Mouse (Mus musculus) small intestine, adult 2 months (tissue): ENCODE results near the gene Extl1. TPM values are rescaled to one million over a fixed set of nuclear protein-coding genes. Genes with fewer than 3 reads are reported as not detected.
A peak's percentile ranks its signal among the peaks of the same experiment; 100 is the strongest.

Experiments used
- H3K27ac ChIP-seq: fragments of 200-500 bp; 2 replicates; pipeline ENCODE4 v1.5.1; 2012; ENCODE audit warnings: low read depth, low read length, control low read depth, inconsistent platforms; ENCODE audit not compliant: insufficient read depth
- H3K27me3 ChIP-seq: fragments of 200-500 bp; 2 replicates; pipeline ENCODE4 v1.6.1; 2012; ENCODE audit warnings: mild to moderate bottlenecking, moderate library complexity, low read length, inconsistent platforms; ENCODE audit not compliant: control insufficient read depth, insufficient read depth
- H3K36me3 ChIP-seq: fragments of 200-500 bp; 2 replicates; pipeline ENCODE4 v1.6.1; 2012; ENCODE audit warnings: mild to moderate bottlenecking, low read length, control low read depth, inconsistent platforms; ENCODE audit not compliant: control insufficient read depth, insufficient read depth
- H3K4me1 ChIP-seq: fragments of 200-500 bp; 2 replicates; pipeline ENCODE4 v1.6.1; 2012; ENCODE audit warnings: low read length, inconsistent platforms, mixed read lengths; ENCODE audit not compliant: control insufficient read depth, insufficient read depth, insufficient read length
- H3K4me3 ChIP-seq: fragments of 200-500 bp; 2 replicates; pipeline ENCODE4 v1.5.1; 2012; ENCODE audit warnings: low read depth, mild to moderate bottlenecking, control low read depth, inconsistent platforms, low read length, moderate library complexity
- CTCF ChIP-seq: fragments of 200-500 bp; IDR thresholded peaks from 2 replicates; pipeline ENCODE4 v1.5.1; 2012; ENCODE audit warnings: low read depth, mild to moderate bottlenecking, control low read depth, inconsistent platforms, low read length, moderate library complexity, mixed read lengths; ENCODE audit not compliant: insufficient replicate concordance, insufficient read length; ENCODE audit errors: extremely low read depth
- POLR2A ChIP-seq: fragments of 200-500 bp; IDR thresholded peaks from 2 replicates; pipeline ENCODE4 v1.6.1; 2012; ENCODE audit warnings: low read depth, mild to moderate bottlenecking, control low read depth, inconsistent platforms, low read length, moderate library complexity
- WGBS: fragments of 180-500 bp; shearing (Covaris S2); methylation state at CpG from one replicate; pipeline ENCODE4 v1.1.7; 2018; 5-methylcytosine and 5-hydroxymethylcytosine counted together
- polyA plus RNA-seq: library from polyadenylated mRNA; depleted of rRNA; stranded (reverse); fragments of >200 nt; gene quantifications from 2 replicates; pipeline ENCODE4 v1.2.3, GENCODE M21; 2012

The Extl1 gene
- polyA plus RNA-seq, 1 experiment: 1.5 TPM

GRCm38 (mm10) chr4:134416177-134416576, 32.5 kb upstream of the Extl1 start:
- H3K4me1 ChIP-seq: no peaks in the 10 kb centered on the region
- 84% methylated on average over 17 of the region's 17 CpGs for WGBS
- no peak overlapping the region for H3K27ac ChIP-seq

GRCm38 (mm10) chr4:134409286-134409685, 25.6 kb upstream of the Extl1 start:
- H3K36me3 ChIP-seq: peaks cover 47% of the 10 kb centered on the region
- H3K27me3 ChIP-seq: no peaks in the 10 kb centered on the region
- H3K27ac ChIP-seq: no peak overlapping the region
- WGBS: 81% methylated on average over 5 of the region's 5 CpGs
- no peak overlapping the region for H3K4me3 ChIP-seq
- TF ChIP-seq POLR2A (no peak), CTCF (peak; percentile 42; the same call in 1 of the 2 replicates)
- H3K4me1 ChIP-seq: no peaks in the 10 kb centered on the region

More at GRCm38 (mm10) chr4:134416177-134416576, 32.5 kb upstream of the Extl1 start:
- Histone ChIP-seq H3K36me3 (peaks cover 53% of the 10 kb centered on the region), H3K27me3 (no peaks in the 10 kb centered on the region), H3K4me3 (no peak overlapping the region)
- TF ChIP-seq CTCF: no peak
- no peak for TF ChIP-seq POLR2A

- H3K4me3 ChIP-seq: no peak overlapping the region
- H3K4me1 ChIP-seq: peaks cover 15% of the 10 kb centered on the region
- H3K27ac ChIP-seq: no peak overlapping the region
- no peak for TF ChIP-seq POLR2A
- TF ChIP-seq CTCF: no peak
- no peaks in the 10 kb centered on the region for H3K27me3 ChIP-seq
- peaks cover 16% of the 10 kb centered on the region for H3K36me3 ChIP-seq
- WGBS: 78% methylated on average over 7 of the region's 7 CpGs
Observed at GRCm38 (mm10) chr4:134403721-134404120, 20.1 kb upstream of the Extl1 start.

- H3K4me1 ChIP-seq: peaks cover 19% of the 10 kb centered on the region
- H3K27me3 ChIP-seq: no peaks in the 10 kb centered on the region
- peaks cover 13% of the 10 kb centered on the region for H3K36me3 ChIP-seq
- 30% methylated on average over 16 of the region's 16 CpGs for WGBS
- no peak overlapping the region for H3K4me3 ChIP-seq
- TF ChIP-seq CTCF: no peak
- no peak for TF ChIP-seq POLR2A
- no peak overlapping the region for H3K27ac ChIP-seq
Observed at GRCm38 (mm10) chr4:134402571-134403262, 19.1 kb upstream of the Extl1 start.

- H3K4me3 ChIP-seq: no peak overlapping the region
- 10% methylated on average over 16 of the region's 16 CpGs for WGBS
- H3K4me1 ChIP-seq: peaks cover 20% of the 10 kb centered on the region
- H3K27me3 ChIP-seq: no peaks in the 10 kb centered on the region
- TF ChIP-seq CTCF (no peak), POLR2A (no peak)
- H3K36me3 ChIP-seq: peaks cover 8% of the 10 kb centered on the region; the same call in 1 of the 2 replicates
- no peak overlapping the region for H3K27ac ChIP-seq
Observed at GRCm38 (mm10) chr4:134401856-134402570, 18.4 kb upstream of the Extl1 start.

DNA sequence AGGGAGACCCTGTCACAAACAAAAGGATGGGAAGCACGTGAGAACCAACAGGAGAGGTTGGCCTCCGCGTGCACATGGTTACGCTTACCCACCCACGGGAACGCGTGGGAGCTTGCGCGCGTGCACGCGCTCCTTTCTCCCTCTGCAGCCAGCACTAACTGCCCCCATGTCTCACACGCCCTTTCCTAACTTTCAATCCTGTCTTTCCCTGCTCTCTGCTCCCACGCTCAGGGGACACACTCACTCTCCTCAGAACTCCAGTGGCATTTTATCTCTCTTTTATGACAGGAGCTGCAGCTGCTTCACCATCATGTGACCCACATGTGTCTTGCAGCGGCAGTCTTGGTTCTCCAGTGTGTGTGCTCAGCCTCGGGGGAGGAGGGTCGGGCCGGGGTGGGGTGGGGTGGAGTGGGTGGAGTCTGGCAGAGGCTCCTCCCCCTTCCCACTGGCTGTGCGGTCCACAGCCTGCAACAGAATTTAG, 17.6 kb upstream of the Extl1 start:
- Histone ChIP-seq H3K4me1 (peaks cover 20% of the 10 kb centered on the region), H3K36me3 (peaks cover 8% of the 10 kb centered on the region; the same call in 1 of the 2 replicates), H3K4me3 (peak overlapping the region; percentile 39), H3K27me3 (no peaks in the 10 kb centered on the region), H3K27ac (peak overlapping the region; percentile 8; the same call in 1 of the 2 replicates)
- TF ChIP-seq POLR2A: no peak
- TF ChIP-seq CTCF: no peak
- WGBS: 2% methylated on average over 19 of the region's 19 CpGs

DNA sequence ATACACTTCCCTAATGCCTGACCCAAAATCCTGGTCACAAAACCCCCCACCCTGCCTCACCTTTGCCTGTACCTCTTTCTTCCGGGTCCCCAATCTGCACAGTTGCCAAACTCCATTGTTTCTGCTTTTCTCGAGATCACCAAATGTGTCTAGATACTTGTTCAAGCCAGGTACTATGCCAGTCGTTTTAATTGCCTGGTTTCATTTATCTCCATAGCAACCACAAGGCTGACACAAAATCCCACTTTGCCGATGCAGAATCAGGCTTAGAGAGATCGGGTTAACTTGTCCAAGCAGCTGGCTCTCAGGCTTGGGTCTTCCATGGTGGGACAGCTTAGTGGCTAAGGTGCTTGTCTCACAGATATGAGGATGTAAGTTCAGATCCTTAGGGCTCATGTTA, 16.6 kb upstream of the Extl1 start:
- H3K36me3 ChIP-seq: peaks cover 6% of the 10 kb centered on the region; the same call in 1 of the 2 replicates
- peaks cover 20% of the 10 kb centered on the region for H3K4me1 ChIP-seq
- H3K27me3 ChIP-seq: no peaks in the 10 kb centered on the region
- no peak for TF ChIP-seq CTCF
- TF ChIP-seq POLR2A: no peak
- H3K4me3 ChIP-seq: no peak overlapping the region
- WGBS: 27% methylated on average over 5 of the region's 5 CpGs
- H3K27ac ChIP-seq: no peak overlapping the region
